Mouse (Mus musculus): Measurements from ENCODE around the gene Eif2b1.
A peak's percentile ranks its signal among the peaks of the same experiment; 100 is the strongest.
"Not testable (repeated sequence)": the region's sequence is repeated elsewhere in the genome, so short reads cannot be mapped to it uniquely, and the experiment has no call there.

The Eif2b1 gene

DNA sequence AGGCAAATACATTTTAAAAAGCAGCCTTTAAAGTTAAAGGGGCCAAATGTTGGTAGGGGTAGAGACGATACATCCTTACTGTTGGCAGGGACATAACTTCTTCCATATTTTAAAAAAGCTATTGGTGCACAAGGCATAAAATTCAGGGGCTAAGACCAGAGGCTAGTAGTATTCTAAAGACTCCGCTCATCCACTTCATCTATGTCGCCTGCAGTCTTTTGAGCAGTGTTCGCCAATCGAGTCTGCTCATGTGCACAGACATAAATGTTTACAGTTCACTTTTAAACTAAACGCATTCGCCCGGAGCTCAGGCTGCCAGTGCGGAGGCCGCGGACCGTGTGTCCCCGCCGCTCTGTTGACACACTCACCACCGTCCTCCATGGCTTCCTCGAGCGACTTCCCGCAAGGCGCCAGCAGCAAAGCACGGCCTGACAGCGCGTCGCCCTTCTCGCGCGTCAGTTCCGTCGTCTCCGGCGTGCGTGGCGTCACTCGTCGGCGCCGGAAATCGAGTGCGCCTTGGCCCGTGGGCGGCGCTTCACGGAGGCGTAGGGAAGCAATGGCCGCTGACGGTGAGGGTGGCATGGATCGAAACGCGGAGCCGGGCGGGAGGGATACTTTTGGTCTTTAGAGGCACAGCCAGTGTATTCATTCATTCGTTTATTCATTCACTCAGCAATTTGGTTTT is at the start of gene Eif2b1, which contains the start of gene Gtf2h3:
TSS of gene Eif2b1 (minus strand) at position 499 of the 685 bp plus-strand sequence.
TSS of gene Gtf2h3 (plus strand) at position 508 of the 685 bp plus-strand sequence.
- peak; percentile 97 for DNase-seq

DNA sequence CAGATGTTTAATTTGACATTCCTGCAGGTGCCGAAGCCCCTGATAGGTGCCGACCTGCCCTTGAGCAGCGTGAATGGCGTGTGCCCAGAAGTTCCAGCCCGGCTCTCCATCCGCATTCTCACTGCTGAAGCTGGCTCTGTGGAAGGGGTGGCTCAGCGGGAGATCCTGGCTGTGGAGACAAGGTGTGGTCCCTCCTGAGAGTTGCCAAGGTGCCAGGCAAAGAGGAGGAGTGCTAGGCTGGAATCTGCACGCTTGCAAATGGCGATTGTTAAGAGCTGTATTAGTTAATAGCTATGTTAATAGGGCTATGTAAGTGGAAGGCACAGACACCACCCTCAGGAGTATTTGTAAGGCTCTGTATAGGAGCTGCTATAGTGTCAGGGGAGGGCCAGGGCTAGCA is 45.4 kb upstream of the Eif2b1 start:
- DNase-seq = no peak

DNA sequence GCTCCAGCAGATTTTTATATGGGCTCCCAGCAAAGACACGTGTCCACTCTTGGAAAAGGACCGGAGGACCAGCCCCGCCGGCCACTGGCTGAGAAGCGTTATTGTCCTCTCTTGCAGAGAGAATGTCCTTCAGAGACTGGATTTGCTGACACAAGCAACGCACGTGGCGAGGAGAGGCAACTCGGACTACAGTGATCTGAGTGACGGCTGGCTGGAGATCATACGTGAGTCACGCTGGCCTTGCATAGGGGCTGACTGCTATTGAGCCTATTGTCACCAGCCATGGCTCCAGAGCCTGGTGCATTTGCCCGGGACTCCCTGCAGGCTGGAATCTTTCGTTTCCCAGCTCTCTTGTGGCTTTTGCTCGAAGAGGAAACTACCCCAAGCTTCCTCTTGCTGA is 44.0 kb upstream of the Eif2b1 start:
- no peak for DNase-seq

DNA sequence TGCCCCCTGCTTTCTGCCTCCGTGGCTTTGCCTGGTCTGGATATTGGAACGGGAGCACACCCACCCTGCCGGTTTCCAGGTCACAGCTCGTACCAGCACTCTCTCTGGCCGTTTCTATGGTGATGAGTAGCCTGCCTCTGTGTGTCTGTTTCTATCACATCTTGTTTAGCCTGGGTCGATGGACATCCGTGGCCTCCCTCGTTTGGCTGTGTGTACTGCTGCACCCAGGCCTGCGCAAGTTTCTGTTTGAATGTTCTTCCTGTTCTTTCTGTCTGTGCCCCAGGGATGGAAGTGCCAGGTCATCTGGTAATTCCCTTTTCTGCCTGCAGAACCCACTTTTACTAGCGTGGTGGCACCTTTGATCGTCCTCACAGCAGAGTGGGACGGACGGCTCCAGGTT is 42.4 kb upstream of the Eif2b1 start:
- DNase-seq = peak; percentile 91

DNA sequence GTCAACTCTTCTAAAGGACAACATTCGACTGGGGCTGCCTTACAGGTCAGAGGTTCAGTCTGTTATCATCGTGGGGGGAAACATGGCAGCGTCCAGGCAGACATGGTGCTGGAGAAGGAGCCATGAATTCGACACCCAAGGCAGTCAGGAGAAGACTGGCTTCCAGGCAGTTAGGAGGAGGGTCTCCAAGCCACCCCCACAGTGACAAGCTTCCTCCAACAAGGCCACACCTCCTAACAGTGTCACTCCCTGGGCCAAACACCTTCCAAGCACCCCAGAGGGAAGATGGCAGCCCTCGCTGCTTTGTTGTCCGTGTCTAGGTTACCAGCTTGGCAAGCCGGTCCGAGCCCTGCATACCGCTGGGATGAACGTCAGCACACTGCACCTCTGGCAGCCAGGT is 39.8 kb upstream of the Eif2b1 start:
- no peak for DNase-seq

DNA sequence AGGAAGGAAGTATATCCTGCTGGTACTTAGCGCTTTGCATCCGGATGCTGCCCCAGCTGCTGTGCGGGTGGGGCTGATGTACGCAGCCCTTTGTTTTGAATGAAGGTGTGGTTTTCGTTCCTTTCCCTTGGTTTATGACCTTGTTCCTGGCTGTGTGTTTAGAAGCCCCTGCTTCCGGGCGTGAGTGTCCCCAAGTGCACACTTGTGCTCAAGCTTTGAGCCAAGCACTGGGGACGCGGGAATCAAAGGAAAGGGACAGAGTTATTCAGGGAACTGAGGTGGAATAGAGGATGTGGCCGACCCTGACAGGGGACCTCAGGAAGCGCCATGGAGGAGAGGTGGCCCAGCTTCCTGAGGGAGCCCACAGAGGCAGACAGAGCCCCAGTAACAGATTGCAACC is 35.8 kb upstream of the Eif2b1 start:
- no peak for DNase-seq

DNA sequence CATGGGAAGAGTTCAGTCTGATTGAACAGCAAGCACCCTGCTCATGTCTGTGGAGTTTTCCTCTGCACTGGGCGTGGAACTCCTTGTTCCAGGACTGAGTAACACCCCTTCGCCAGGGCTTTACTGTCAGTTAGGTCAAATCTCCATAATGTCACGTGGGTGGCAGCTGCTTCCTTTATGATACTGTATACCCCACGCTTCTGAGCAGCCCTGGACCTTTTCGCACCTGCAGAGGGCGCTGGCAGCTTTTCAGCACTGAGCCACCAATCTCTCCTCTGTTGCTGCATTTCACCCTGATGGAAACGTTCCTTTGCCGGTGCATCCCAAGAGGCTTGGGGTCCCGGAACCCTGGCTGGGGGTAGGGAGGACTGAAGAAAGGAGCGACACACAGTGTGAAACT is 32.0 kb upstream of the Eif2b1 start:
- DNase-seq = peak; percentile 20

DNA sequence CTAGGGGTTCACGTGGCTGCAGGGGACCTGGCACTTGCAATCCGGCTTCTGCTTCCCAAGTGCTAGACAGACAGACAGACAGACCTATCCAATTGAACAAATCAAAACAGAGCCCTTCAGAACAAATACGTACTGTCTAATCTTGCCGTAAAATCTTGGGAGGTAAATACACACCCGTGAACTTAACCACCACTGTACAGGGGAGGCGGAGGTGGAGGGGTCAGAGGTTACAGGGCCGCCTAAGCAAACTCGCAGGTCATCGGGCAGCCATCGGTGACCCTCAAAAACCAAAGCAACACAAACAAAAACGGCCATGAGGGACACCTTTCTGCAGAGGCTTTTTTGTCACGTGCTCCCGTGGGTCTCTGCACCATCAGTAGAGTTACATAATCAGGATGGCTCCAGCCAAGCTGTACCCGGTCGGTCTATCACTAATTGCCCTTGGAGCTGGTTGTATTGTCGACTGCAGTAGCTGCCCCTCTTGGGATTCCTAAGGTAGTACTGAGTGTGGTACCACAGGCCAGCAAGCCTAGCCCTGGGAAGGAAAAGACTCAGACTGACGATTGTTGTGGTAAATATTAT is 26.2 kb upstream of the Eif2b1 start:
- no peak for DNase-seq

DNA sequence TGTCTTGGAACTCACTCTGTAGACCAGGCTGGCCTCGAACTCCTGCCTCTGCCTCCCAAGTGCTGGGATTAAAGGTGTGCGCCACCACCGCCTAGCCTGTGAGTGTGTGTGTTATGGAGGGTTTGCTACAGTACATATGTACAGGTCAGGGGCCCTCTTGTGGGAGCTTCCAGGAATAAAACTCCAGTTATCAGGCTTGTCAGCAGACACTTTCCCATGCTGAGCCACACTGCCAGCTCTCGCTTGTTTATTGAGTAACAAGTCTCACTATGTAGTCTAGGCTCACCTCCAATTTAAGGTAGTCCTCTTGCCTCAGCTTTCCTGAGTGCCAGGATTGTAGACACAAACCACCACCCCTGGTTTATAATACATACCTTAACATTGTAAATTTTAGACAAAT is 25.4 kb upstream of the Eif2b1 start:
- DNase-seq = no peak

DNA sequence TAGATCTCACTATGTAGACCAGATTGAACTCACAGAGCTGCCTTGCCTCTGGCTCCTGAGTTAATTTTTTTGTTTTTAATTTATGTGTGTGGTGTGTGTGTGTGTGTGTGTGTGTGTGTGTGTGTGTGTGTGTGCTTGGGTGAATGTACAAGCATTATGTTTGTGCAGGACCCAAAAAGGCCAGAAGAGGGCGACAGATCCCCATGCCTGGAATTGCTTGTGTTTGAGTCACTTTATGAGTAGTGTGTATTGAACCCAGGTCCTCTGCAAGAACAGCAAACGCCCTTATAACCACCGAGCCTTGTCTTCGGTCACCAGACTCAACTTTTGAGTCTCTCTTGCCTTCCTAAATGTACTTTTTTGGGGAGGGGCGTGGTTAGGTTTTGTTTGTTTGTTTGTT is 23.4 kb upstream of the Eif2b1 start:
- DNase-seq = peak; percentile 83

DNA sequence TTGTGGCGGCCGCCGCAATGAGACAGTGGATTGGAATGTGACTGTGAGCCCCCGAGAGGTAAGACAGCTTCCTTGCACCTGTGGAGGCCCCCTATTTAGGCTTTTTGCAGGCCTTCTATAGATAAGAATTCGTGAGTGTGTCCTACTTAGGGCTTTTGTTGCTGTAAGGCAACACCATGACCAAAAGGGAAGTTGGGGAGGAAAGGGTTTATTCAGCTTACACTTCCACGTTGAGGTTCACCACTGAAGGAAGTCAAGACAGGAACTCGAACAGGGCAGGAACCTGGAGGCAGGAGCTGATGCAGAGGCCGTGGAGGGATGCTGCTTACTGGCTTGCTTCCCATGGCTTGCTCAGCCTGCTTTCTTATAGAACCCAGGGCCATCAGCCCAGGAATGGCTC is 20.8 kb upstream of the Eif2b1 start:
- DNase-seq = not testable (repeated sequence)

DNA sequence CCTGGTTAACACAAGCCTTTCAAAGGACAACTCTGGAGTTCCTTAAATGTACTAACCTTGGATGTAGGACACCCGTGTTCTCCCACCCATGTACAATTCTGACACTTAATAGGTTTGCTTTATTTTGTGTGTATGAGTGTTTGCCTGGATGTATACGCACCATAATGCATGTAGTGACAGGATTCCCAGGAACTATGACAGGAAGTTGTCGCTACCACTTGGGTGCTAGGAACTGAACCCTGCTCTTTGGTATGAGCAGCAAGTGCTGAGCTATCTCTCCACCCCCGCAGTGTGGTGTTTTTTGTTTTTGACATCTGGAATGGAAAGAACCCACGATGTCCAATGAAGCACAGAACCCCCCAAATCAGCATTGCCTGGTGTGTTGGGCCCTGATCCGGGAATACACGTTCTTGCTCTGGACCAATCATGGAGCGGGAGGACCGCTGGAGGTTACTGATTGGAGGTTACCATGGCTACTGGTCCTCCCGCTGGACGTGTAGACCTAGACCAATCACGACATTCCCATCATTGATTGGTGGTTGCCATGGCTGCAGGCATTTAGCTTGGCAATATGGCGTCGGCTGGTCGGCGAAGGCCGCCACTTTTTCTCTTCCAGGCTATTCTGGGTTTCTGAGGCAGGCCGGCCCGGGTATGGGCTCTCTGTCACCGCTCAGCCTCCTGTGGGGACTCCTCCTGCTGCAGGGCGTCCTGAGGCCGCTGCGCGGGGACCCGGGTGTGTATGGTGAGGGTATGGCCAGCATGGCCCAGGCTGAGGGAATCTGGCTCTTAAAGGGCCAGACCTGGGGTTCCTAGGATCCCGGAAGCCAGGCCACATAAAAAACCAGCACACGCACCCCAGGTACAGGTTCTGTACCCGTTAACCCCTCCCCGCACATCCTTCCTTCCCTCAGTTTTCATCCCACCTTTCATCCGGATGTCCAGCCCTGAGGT is 19.6 kb upstream of the Eif2b1 start:
- peak; percentile 99 for DNase-seq

DNA sequence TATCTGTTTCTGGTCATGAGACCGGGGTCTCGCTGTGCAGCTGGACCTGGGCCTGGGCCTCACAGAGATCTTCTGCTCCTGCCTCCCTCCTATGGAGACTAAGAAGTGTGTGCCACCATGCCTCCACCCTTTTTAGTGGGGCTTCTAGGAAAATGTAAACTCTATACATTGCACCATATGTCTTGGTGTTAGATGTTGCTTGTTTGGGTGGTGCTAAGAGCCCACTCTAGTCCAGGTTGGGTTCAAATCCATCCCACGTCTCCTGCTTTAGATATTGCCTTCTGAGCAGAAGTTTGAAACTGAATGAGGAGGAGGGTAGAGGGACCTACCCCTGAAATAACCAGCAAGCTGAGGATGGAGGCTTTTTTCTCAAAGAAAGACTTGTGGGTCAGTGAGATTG is 13.8 kb upstream of the Eif2b1 start:
- DNase-seq = no peak

DNA sequence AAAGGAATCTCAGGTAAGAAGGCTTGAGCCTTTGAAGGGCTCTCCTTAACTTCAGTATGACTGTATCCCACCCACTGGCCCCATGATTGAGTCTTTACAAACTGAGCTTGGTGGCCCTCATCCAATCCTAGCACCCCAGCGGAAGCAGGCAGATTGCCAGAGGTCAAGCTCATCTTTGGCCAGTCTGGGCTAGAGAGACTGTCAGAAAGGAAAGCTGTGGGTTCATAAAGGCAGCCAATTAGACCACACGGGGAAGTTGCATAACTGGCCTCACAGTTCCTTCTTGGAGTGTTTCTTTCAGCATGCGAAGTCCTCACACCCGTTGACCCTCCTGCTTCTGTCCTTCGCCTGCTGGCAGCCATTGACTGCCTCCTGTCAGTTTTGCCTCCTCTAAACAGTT is 3.6 kb upstream of the Eif2b1 start:
- DNase-seq = no peak

DNA sequence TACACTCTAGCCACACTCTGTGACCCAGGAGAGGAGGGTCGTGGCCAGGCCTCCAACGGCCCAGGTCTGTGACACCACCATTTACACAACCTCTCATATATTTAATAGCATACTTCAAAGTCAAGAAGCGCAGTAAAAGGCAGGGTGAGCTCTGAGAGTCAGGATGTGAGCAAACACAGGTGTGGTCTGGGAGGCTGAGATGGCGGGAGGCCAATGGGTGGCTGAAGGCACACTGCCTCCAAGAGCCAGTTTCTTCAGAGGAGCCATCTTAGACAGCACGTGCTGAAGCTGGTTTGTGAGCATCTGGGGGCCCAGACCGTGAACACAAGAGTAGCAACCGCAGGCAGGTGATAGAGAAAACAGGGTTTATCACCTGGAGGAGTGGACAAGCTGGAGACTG is 3.5 kb downstream of the Eif2b1 start:
- DNase-seq = no peak

DNA sequence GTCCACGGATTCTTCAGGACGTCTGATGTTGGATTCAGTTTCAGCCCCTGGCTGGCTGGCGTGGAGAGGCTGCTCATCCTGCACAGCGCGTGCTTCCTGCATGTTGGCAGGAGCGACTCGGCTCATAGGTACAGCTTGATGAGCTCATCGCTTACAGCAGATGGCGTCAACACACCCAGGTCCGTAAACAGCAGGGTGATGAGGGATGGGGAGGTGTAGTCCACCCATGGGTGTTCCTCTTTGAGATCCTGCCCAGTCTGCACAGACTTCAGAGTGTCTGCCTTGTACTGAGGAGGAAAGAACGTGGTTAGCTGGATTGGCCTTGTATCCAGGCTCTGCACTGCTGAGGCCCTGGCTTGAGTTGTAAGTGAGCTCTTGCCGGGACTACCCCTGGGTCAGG is 7.9 kb downstream of the Eif2b1 start:
- DNase-seq = no peak

DNA sequence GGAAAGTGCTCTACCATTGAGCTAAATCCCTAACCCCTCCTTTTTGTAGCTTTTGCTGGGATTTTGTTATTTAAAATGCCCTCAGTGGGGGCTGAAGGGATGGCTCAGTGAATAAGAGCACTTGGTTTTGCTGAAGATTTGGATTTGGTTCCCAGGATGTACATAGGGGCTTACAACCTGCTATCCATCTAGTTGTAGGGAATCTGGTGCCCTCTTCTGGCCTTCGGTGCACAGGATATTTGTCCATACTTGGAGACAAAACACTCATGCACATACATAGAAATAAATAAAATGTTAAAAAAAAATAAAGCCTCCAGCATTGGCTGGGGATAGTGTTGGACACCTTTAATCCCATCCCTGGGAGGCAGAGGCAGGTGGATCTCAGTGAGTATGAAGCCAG is 23.8 kb downstream of the Eif2b1 start:
- DNase-seq = peak; percentile 40

DNA sequence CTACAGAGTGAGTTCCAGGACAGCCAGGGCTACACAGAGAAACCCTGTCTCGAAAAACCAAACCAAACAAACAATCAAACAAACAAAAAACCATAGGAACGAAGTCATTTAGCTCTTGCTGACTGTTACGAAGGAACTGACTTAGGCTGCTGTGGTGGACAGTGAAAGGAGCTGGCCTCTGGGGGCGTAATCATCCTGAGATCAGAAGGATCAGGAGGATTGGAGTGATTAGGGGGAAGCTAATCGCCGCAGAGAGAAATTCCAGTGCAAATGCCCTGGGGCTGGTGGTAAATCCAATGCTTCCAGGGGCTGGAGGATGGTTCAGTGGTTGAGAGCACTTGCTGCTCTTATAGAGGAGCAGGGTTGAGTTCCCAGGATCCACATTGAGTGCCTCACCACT is 25.3 kb downstream of the Eif2b1 start:
- DNase-seq = peak; percentile 54

DNA sequence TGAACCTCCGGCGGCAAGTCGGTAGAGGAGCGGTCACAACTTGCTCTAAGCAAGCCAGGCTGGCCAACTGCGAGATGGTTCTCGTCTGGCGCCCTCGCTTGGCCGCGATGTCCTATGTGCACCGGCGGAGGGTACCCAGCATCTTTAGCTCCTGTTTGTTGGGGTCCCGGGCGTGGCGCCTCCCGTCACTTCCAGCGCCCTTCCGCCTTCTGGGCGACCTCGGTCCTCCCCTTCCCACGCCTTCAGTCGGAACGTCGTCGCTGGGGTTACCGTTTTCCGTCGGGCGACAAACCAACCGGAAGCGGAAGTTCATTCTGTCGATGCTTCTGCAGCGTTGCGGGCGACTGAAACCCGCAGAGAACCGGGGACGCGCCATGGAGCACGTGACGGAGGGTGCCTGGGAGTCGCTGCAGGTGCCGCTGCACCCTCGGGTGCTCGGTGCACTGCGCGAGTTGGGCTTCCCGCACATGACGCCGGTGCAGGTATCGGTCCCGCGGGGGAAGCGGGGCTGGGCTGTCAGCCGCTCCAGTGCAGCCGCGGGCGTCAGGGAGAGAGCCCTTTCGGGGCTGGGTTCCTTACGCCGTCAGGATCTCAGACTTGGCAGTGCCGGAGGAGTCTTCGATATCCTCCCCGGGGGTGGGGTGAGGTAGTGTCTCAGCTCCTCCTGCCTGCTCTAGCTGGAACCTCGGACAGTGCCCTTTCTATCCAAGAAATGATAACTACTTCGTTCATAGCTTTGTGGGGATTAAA is 26.2 kb downstream of the Eif2b1 start, which contains the start of gene Ddx55:
TSS of gene Ddx55 (plus strand) at position 307 of the 750 bp plus-strand sequence.
- peak; percentile 96 for DNase-seq

DNA sequence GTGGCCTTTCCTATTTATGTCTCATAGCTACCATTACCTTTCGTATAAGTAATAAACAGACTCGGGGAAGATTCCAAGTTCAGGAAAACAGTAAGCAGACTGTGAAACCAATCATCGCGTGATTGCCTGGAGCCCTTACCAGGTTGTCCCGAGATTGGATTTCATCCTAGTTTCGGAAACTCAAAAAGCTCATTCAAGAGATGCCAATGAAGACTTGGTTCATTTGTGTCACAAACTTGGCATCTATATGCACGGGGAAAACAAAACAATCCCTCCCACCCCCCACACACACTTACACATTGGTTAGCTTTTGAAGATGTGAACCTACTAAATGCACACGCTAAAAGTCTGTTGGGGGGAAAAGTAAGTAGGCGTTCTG is 26.8 kb downstream of the Eif2b1 start:
- no peak for DNase-seq

DNA sequence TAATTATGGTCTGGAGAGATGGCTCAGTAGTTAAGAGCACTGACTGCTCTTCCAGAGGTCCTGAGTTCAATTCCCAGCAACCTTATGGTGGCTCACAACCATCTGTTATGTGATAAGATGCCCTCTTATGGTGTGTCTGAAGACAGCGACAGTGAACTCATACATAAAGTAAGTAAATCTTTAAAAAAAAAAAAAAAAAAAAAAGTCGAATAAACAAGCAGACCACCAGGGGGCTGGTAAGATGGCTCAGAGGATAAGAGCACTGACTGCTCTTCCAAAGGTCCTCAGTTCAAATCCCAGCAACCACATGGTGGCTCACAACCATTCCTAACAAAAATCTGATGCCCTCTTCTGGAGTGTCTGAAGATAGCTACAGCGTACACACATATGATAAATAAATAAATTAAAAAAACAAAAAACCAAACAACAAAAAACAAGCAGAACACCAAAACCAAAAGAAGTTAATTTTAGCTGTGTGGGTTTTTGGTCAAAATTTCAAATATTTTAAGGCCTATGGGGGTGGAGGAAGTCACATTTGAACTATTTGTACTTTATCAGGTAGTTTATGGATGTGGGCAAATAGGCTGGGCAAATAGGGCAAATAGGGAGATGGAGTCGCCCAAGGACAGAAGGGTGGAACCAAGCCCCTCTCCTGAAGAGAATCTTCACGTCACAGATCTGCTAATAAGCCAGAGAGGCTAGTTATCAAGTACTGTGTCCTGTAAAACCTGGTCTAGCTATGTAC is 27.4 kb downstream of the Eif2b1 start:
- peak; percentile 31 for DNase-seq

DNA sequence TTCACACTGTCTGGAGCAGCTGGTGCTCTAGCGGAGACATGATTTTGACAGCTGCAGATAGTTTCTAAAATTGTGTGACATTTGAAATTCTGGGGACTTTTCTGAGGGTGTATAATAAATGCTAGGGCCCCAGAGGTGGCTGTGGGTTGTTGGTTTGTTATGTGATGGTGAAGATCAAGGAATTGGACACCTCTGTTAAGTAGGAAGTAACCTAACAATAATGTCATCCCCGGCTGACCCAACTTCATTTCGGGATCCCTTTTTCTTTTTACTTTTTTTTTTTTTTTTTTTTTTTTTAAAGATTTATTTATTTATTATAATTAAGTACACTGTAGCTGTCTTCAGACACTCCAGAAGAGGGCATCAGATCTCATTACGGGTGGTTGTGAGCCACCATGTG is 28.2 kb downstream of the Eif2b1 start:
- DNase-seq = not testable (repeated sequence)
